Mouse (Mus musculus) left cerebral cortex, postnatal 10 days (tissue): Measurements from ENCODE around the gene Npy. TPM values are rescaled to one million over a fixed set of nuclear protein-coding genes. Genes with fewer than 3 reads are reported as not detected.
A peak's percentile ranks its signal among the peaks of the same experiment; 100 is the strongest.

Source experiments
- DNase-seq, 2 experiments: peaks; one replicate each; pipeline ENCODE4 v3.0.0; 2021 to 2022; ENCODE audit warnings: low spot score in 2 of 2, mixed read lengths in 1 of 2; ENCODE audit errors: extremely low spot score in 1 of 2
- intact Hi-C: fragments of 180-260 bp; cut with DNase I; formaldehyde crosslinking; loops from one replicate; pipeline ENCODE4 v1.15.1; 2025
- total RNA-seq, 2 experiments: library from RNA; stranded (reverse); gene quantifications; 2 replicates each; pipeline ENCODE4 v1.2.3; 2021

Npy gene
- total RNA-seq, 2 experiments from 2014 or later: 114 to 136 TPM

- intact Hi-C loops: no loop called here
- no peak for DNase-seq
Measured at GRCm38 (mm10) chr6:49873556-49873955, 51.0 kb downstream of the Npy start.

DNA sequence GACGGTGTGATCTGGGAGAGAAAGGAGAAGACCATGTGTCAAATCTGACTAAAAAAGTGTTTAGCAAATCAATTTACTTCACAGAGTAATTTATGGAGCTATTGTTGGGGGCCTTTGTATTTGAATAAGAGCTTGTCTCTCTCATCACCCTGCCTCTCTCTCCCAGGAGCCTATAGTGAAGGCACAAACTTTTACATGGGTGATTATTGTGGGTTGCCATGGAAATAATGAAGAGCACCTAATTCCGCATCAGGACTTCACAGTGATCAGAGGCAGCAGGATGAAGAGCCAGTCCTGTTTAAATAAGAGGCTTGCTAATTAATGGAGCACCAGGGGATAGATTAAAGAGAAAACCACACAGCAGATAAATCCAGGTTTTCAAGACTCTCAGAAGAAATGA lies 52.6 kb downstream of the Npy start:
- DNase-seq: no peak
- intact Hi-C loops: no loop called here

DNA sequence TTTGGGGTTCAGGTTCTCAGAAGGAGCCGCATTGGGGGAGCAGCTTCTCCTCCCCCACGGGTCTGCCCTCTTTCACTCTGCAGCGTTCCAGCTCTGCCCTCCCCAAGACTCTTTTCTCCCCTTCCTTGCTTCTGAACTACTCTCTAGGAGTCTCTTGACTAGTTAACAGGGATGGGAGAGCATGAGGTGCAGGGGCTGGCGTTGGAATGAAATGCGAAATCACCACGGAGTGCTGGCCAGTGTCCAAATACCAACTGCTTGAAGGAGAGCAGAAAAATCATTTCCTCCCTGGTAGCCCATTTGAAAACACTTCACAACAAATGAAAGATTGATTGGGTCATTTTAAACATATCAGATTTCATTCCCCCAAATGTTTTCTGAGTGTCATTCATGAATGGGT lies 53.3 kb downstream of the Npy start:
- DNase-seq: peak in 1 of 2 experiments; percentile 36
- intact Hi-C loops: no loop called here
